Mouse (Mus musculus): ENCODE results near the gene Dnajc21. TPM values are rescaled to one million over a fixed set of nuclear protein-coding genes. Genes with fewer than 3 reads are reported as not detected.

The Dnajc21 gene
- polyA plus RNA-seq, 1 experiment: not detected

GRCm38 (mm10) chr15:10447102-10447501 lies 23.2 kb downstream of the Dnajc21 start:
- WGBS: 95% methylated on average over 3 of the region's 3 CpGs

GRCm38 (mm10) chr15:10442275-10442674 lies 28.0 kb downstream of the Dnajc21 start:
- 26% methylated on average over 1 of the region's 1 CpGs for WGBS
- no peak for TF ChIP-seq POLR2A (IDR thresholded peaks at IDR 0.05; ENCODE audit: insufficient read depth, low read depth, low read length)
- no peak for TF ChIP-seq CTCF (IDR thresholded peaks at IDR 0.05; ENCODE audit: insufficient read depth, low read depth, low read length)
- Histone ChIP-seq H3K27ac (ENCODE audit: insufficient read depth, low read depth, low read length) (no peak overlapping the region), H3K4me3 (ENCODE audit: insufficient read depth, low read depth, low read length) (no peak overlapping the region), H3K4me1 (ENCODE audit: control insufficient read depth, insufficient read depth, low read length) (no peaks in the 10 kb centered on the region)

More at GRCm38 (mm10) chr15:10447102-10447501, 23.2 kb downstream of the Dnajc21 start:
- no peak overlapping the region for H3K27ac ChIP-seq (ENCODE audit: insufficient read depth, low read depth, low read length)
- H3K4me3 ChIP-seq (ENCODE audit: insufficient read depth, low read depth, low read length): no peak overlapping the region
- TF ChIP-seq CTCF (IDR thresholded peaks at IDR 0.05; ENCODE audit: insufficient read depth, low read depth, low read length) (no peak), POLR2A (IDR thresholded peaks at IDR 0.05; ENCODE audit: insufficient read depth, low read depth, low read length) (no peak)
- no peaks in the 10 kb centered on the region for H3K4me1 ChIP-seq (ENCODE audit: control insufficient read depth, insufficient read depth, low read length)

- 79% methylated on average over 9 of the region's 9 CpGs for WGBS
- Histone ChIP-seq H3K27ac (ENCODE audit: insufficient read depth, low read depth, low read length) (no peak overlapping the region), H3K4me3 (ENCODE audit: insufficient read depth, low read depth, low read length) (no peak overlapping the region), H3K4me1 (ENCODE audit: control insufficient read depth, insufficient read depth, low read length) (no peaks in the 10 kb centered on the region)
- TF ChIP-seq POLR2A (IDR thresholded peaks at IDR 0.05; ENCODE audit: insufficient read depth, low read depth, low read length): no peak
- TF ChIP-seq CTCF (IDR thresholded peaks at IDR 0.05; ENCODE audit: insufficient read depth, low read depth, low read length): no peak
These were observed 28.8 kb downstream of the Dnajc21 start for GRCm38 (mm10) chr15:10441493-10441892.

GRCm38 (mm10) chr15:10439963-10440362 lies 30.4 kb downstream of the Dnajc21 start:
- Histone ChIP-seq H3K4me3 (ENCODE audit: insufficient read depth, low read depth, low read length) (no peak overlapping the region), H3K27ac (ENCODE audit: insufficient read depth, low read depth, low read length) (no peak overlapping the region), H3K4me1 (ENCODE audit: control insufficient read depth, insufficient read depth, low read length) (no peaks in the 10 kb centered on the region)
- TF ChIP-seq CTCF (IDR thresholded peaks at IDR 0.05; ENCODE audit: insufficient read depth, low read depth, low read length): no peak
- TF ChIP-seq POLR2A (IDR thresholded peaks at IDR 0.05; ENCODE audit: insufficient read depth, low read depth, low read length): no peak
- 69% methylated on average over 6 of the region's 6 CpGs for WGBS

- Histone ChIP-seq H3K4me1 (ENCODE audit: control insufficient read depth, insufficient read depth, low read length) (no peaks in the 10 kb centered on the region), H3K4me3 (ENCODE audit: insufficient read depth, low read depth, low read length) (no peak overlapping the region), H3K27ac (ENCODE audit: insufficient read depth, low read depth, low read length) (no peak overlapping the region)
- TF ChIP-seq POLR2A (IDR thresholded peaks at IDR 0.05; ENCODE audit: insufficient read depth, low read depth, low read length) (no peak), CTCF (IDR thresholded peaks at IDR 0.05; ENCODE audit: insufficient read depth, low read depth, low read length) (no peak)
- 54% methylated on average over 1 of the region's 1 CpGs for WGBS
These were observed 33.4 kb downstream of the Dnajc21 start for GRCm38 (mm10) chr15:10436893-10437292.

DNA sequence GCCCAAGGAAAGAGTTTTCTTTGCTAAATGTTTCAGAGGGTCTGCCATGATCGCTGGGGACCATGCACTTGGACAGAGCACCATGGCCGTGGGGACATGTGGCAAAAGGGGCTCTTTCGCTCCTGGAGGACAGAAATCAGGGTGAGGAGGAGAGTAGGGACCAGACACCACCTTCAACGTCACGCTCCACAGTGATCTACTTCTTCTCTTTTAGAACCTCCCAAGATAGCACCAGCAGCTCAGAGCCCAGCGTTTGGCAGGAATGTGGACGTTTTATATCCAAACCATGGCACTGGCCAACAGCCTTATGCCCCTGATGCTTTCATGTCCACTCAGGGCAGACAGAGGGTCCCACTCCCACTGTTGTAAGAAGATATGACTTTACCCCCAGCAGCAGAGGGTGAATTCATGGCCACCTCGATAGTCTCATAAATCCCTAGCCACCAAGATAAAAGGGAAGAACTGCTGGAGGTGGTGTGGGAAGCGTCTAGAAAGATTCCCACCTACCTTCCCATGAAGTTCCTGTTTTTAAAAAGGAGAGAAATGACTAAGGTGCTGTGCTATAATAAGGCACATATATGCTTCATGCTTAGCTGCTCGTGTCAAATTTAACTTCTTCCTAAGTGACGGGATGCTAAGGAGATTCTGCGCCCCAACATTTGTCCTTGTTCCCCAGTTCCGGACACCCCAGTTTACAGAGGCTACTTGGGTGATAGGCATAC lies 43.6 kb downstream of the Dnajc21 start:
- Histone ChIP-seq H3K27ac (ENCODE audit: insufficient read depth, low read depth, low read length) (no peak overlapping the region), H3K4me1 (ENCODE audit: control insufficient read depth, insufficient read depth, low read length) (no peaks in the 10 kb centered on the region), H3K4me3 (ENCODE audit: insufficient read depth, low read depth, low read length) (no peak overlapping the region)
- 92% methylated on average over 13 of the region's 13 CpGs for WGBS
- TF ChIP-seq POLR2A (IDR thresholded peaks at IDR 0.05; ENCODE audit: insufficient read depth, low read depth, low read length) (no peak), CTCF (IDR thresholded peaks at IDR 0.05; ENCODE audit: insufficient read depth, low read depth, low read length) (no peak)

- TF ChIP-seq CTCF (IDR thresholded peaks at IDR 0.05; ENCODE audit: insufficient read depth, low read depth, low read length): no peak
- TF ChIP-seq POLR2A (IDR thresholded peaks at IDR 0.05; ENCODE audit: insufficient read depth, low read depth, low read length): no peak
- no peak overlapping the region for H3K27ac ChIP-seq (ENCODE audit: insufficient read depth, low read depth, low read length)
- H3K4me1 ChIP-seq (ENCODE audit: control insufficient read depth, insufficient read depth, low read length): no peaks in the 10 kb centered on the region
- no peak overlapping the region for H3K4me3 ChIP-seq (ENCODE audit: insufficient read depth, low read depth, low read length)
- WGBS: 97% methylated on average over 6 of the region's 6 CpGs
These were observed 44.2 kb downstream of the Dnajc21 start for GRCm38 (mm10) chr15:10426124-10426523.

DNA sequence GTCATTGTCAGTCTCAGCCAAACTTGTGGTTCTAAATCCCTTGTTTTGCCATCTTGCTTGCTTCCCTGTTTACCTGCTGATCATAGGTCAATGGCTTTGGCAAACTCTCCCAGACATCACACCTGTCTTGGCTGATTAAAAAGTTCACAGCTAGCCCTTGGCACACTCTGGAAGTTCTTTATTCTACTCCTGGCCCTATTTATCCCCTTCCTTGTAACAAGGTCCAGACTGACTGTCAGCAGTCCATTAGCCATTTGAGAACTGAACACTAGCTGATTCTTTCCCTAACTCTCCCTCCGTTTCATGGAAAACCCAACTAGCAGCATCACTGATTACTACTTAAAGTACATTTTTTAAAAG lies 48.6 kb downstream of the Dnajc21 start:
- Histone ChIP-seq H3K27ac (ENCODE audit: insufficient read depth, low read depth, low read length) (no peak overlapping the region), H3K4me3 (ENCODE audit: insufficient read depth, low read depth, low read length) (no peak overlapping the region), H3K4me1 (ENCODE audit: control insufficient read depth, insufficient read depth, low read length) (no peaks in the 10 kb centered on the region)
- TF ChIP-seq CTCF (IDR thresholded peaks at IDR 0.05; ENCODE audit: insufficient read depth, low read depth, low read length) (no peak), POLR2A (IDR thresholded peaks at IDR 0.05; ENCODE audit: insufficient read depth, low read depth, low read length) (no peak)
- WGBS: 32% methylated on average over 1 of the region's 1 CpGs

DNA sequence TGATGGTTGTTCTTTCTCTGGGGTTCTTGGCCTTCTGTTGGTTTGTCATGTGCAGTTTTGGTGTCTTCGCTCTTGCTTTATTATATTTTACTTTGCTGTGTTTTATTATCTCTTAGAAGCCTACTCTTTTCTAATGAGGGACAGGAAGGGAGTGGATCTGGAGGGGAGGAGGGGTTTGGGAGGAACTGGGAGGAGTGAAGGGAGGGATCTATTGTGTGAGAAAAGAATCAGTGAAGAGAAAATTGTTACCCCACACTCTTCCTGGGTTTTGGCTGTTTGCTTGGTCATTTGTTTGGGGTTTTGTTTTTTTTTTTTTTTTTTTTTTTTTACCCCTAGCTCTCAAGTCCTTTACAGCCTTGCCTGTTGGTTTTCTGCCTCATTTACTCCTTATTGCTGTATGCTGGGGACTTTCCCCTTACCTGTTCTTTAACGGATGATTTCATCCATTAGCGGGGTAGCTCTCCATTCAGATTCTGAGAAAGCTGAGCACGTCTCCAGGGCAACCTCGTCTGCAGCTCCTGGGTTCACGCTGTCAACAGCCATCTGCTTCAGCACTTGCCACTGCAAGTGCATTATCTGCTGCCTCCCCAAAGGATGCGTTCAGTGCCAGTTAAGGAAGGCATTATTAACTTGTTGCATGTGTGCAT lies 49.1 kb downstream of the Dnajc21 start:
- Histone ChIP-seq H3K4me3 (ENCODE audit: insufficient read depth, low read depth, low read length) (no peak overlapping the region), H3K27ac (ENCODE audit: insufficient read depth, low read depth, low read length) (no peak overlapping the region), H3K4me1 (ENCODE audit: control insufficient read depth, insufficient read depth, low read length) (no peaks in the 10 kb centered on the region)
- 24% methylated on average over 7 of the region's 7 CpGs for WGBS
- TF ChIP-seq POLR2A (IDR thresholded peaks at IDR 0.05; ENCODE audit: insufficient read depth, low read depth, low read length) (no peak), CTCF (IDR thresholded peaks at IDR 0.05; ENCODE audit: insufficient read depth, low read depth, low read length) (no peak)

Measured in olfactory bulb, adult 2 months (tissue).